Mouse (Mus musculus) lung, embryonic 15.5 days (tissue): ENCODE measurements at regions not wholly inside any gene's neighbourhood (a gene's known extent, or its start where the extent isn't known, plus 50 kb on each side); places are given as distances from the start of the nearest gene placed in this dataset.
"Not testable (repeated sequence)": the region's sequence is repeated elsewhere in the genome, so short reads cannot be mapped to it uniquely, and the experiment has no call there.

Experiments
- ATAC-seq: fragments of 200-750 bp; cut with Nextera tagmentation; 2 replicates; pipeline ENCODE4 v1.8.0; 2017; ENCODE audit warnings: moderate number of reproducible peaks, borderline replicate concordance; ENCODE audit not compliant: low FRiP score, low TSS enrichment; ENCODE audit errors: extremely low read depth
- H3K27ac ChIP-seq: fragments of 300-500 bp; sonication (generic); 2 replicates; pipeline ENCODE4 v1.5.1; 2015; ENCODE audit warnings: moderate library complexity, mild to moderate bottlenecking, inconsistent platforms
- H3K27me3 ChIP-seq: fragments of 300-500 bp; sonication (generic); 2 replicates; pipeline ENCODE4 v1.6.1; 2015; ENCODE audit warnings: inconsistent platforms
- H3K36me3 ChIP-seq: fragments of 300-500 bp; sonication (generic); 2 replicates; pipeline ENCODE4 v1.6.1; 2015; ENCODE audit warnings: inconsistent platforms
- H3K4me1 ChIP-seq: fragments of 300-500 bp; sonication (generic); 2 replicates; pipeline ENCODE4 v1.6.1; 2015; ENCODE audit warnings: inconsistent platforms
- H3K4me2 ChIP-seq: fragments of 300-500 bp; sonication (generic); 2 replicates; pipeline ENCODE4 v1.6.1; 2015; ENCODE audit warnings: inconsistent platforms, mild to moderate bottlenecking, moderate library complexity
- H3K4me3 ChIP-seq: fragments of 300-500 bp; sonication (generic); 2 replicates; pipeline ENCODE4 v1.5.1; 2015; ENCODE audit warnings: mild to moderate bottlenecking, inconsistent platforms
- H3K9ac ChIP-seq: fragments of 300-500 bp; sonication (generic); 2 replicates; pipeline ENCODE4 v1.6.1; 2015; ENCODE audit warnings: inconsistent platforms
- H3K9me3 ChIP-seq: fragments of 300-500 bp; sonication (generic); 2 replicates; pipeline ENCODE4 v1.6.1; 2016; ENCODE audit warnings: inconsistent platforms
- WGBS: fragments of 180-500 bp; shearing (Covaris S2); methylation state at CpG from one replicate; pipeline ENCODE4 v1.1.7; 2015; 5-methylcytosine and 5-hydroxymethylcytosine counted together

- H3K27ac ChIP-seq: no peak overlapping the region
- no peak overlapping the region for H3K9ac ChIP-seq
- ATAC-seq: no peak
- H3K4me1 ChIP-seq: no peaks in the 10 kb centered on the region
- no peaks in the 10 kb centered on the region for H3K36me3 ChIP-seq
- no peak overlapping the region for H3K4me2 ChIP-seq
- 65% methylated on average over 1 of the region's 1 CpGs for WGBS
- no peak overlapping the region for H3K4me3 ChIP-seq
- no peaks in the 10 kb centered on the region for H3K27me3 ChIP-seq
- H3K9me3 ChIP-seq: no peaks in the 10 kb centered on the region
Measured at GRCm38 (mm10) chr10:126299962-126300361, 334.0 kb downstream of the Lrig3 start.

DNA sequence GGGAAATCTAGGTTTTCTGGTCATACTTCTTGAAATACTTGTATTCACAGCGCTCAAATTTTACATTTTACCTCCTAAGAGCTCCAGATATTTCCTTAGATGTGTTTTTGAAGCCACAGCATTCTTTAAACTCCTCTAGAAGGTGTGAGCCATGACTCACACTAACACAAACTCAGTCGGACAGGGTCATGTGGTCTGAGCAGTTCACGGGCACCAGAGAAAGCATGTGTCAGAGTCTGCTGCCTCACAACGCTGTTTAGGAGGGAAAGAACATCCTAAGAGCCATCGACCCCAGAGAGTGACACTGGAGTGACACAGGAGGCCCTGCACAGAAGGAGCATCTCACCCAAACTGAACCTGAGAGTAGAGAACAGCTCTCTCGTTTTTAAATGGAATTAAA lies 332.2 kb downstream of the Lrig3 start:
- H3K4me1 ChIP-seq: no peaks in the 10 kb centered on the region
- no peaks in the 10 kb centered on the region for H3K36me3 ChIP-seq
- WGBS: 54% methylated on average over 6 of the region's 6 CpGs
- H3K9ac ChIP-seq: no peak overlapping the region
- no peaks in the 10 kb centered on the region for H3K27me3 ChIP-seq
- no peak overlapping the region for H3K4me3 ChIP-seq
- H3K27ac ChIP-seq: no peak overlapping the region
- no peak overlapping the region for H3K4me2 ChIP-seq
- ATAC-seq: no peak
- no peaks in the 10 kb centered on the region for H3K9me3 ChIP-seq

GRCm38 (mm10) chr10:126295853-126296252 lies 329.9 kb downstream of the Lrig3 start:
- no peak overlapping the region for H3K9ac ChIP-seq
- H3K27me3 ChIP-seq: no peaks in the 10 kb centered on the region
- no peaks in the 10 kb centered on the region for H3K36me3 ChIP-seq
- no peak for ATAC-seq
- no peaks in the 10 kb centered on the region for H3K9me3 ChIP-seq
- 36% methylated on average over 7 of the region's 7 CpGs for WGBS
- H3K4me1 ChIP-seq: no peaks in the 10 kb centered on the region
- no peak overlapping the region for H3K4me2 ChIP-seq
- H3K4me3 ChIP-seq: no peak overlapping the region
- no peak overlapping the region for H3K27ac ChIP-seq

DNA sequence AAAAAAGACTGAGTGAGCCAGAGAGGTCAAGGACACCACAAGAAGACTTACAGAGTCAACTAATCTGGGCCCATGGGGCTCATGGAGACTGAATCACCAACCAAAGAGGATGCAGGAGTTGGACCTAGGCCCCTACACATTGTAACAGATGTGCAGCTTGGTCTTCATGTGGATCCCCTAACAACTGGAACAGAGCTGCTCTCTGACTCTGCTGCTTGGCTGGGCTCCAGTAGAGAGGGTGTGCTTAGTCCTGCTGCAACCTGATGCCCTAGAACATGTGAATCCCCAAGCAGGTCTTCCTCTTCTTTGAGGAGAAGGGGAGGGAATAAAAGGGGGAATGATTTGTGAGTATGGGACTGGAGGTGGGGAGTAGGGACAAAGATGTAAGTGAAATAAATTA lies 325.8 kb downstream of the Lrig3 start:
- ATAC-seq: no peak
- no peaks in the 10 kb centered on the region for H3K27me3 ChIP-seq
- no peaks in the 10 kb centered on the region for H3K36me3 ChIP-seq
- H3K4me2 ChIP-seq: no peak overlapping the region
- no peaks in the 10 kb centered on the region for H3K4me1 ChIP-seq
- H3K27ac ChIP-seq: no peak overlapping the region
- H3K4me3 ChIP-seq: no peak overlapping the region
- no peak overlapping the region for H3K9ac ChIP-seq
- no peaks in the 10 kb centered on the region for H3K9me3 ChIP-seq

GRCm38 (mm10) chr10:126285096-126285495 lies 319.1 kb downstream of the Lrig3 start:
- H3K4me3 ChIP-seq, H3K27ac ChIP-seq, H3K27me3 ChIP-seq, H3K9ac ChIP-seq, H3K9me3 ChIP-seq, H3K4me1 ChIP-seq, H3K4me2 ChIP-seq, H3K36me3 ChIP-seq: not testable (repeated sequence)
- ATAC-seq: peak; percentile 92
- 79% methylated on average over 8 of the region's 13 CpGs for WGBS

- Histone ChIP-seq H3K9ac (no peak overlapping the region), H3K4me3 (no peak overlapping the region), H3K27ac (no peak overlapping the region), H3K36me3 (no peaks in the 10 kb centered on the region), H3K9me3 (no peaks in the 10 kb centered on the region), H3K4me2 (no peak overlapping the region), H3K4me1 (no peaks in the 10 kb centered on the region), H3K27me3 (no peaks in the 10 kb centered on the region)
- no peak for ATAC-seq
- 84% methylated on average over 12 of the region's 12 CpGs for WGBS
Measured at GRCm38 (mm10) chr10:126270376-126270775, 304.4 kb downstream of the Lrig3 start.

GRCm38 (mm10) chr10:126267321-126267998 lies 301.5 kb downstream of the Lrig3 start:
- H3K27ac ChIP-seq: no peak overlapping the region
- no peaks in the 10 kb centered on the region for H3K27me3 ChIP-seq
- no peaks in the 10 kb centered on the region for H3K9me3 ChIP-seq
- H3K4me3 ChIP-seq: no peak overlapping the region
- no peak overlapping the region for H3K9ac ChIP-seq
- H3K4me1 ChIP-seq: no peaks in the 10 kb centered on the region
- ATAC-seq: no peak
- WGBS: 87% methylated on average over 2 of the region's 2 CpGs
- H3K4me2 ChIP-seq: no peak overlapping the region
- no peaks in the 10 kb centered on the region for H3K36me3 ChIP-seq

- 78% methylated on average over 8 of the region's 8 CpGs for WGBS
- no peak for ATAC-seq
- Histone ChIP-seq H3K4me2 (no peak overlapping the region), H3K9me3 (no peaks in the 10 kb centered on the region), H3K27me3 (no peaks in the 10 kb centered on the region), H3K4me1 (no peaks in the 10 kb centered on the region), H3K36me3 (no peaks in the 10 kb centered on the region), H3K9ac (no peak overlapping the region), H3K27ac (no peak overlapping the region), H3K4me3 (no peak overlapping the region)
Measured at GRCm38 (mm10) chr10:126257171-126257570, 291.2 kb downstream of the Lrig3 start.

- no peak for ATAC-seq
- Histone ChIP-seq H3K9me3 (no peaks in the 10 kb centered on the region), H3K27ac (no peak overlapping the region), H3K36me3 (no peaks in the 10 kb centered on the region), H3K4me1 (no peaks in the 10 kb centered on the region), H3K4me2 (no peak overlapping the region), H3K4me3 (no peak overlapping the region), H3K27me3 (no peaks in the 10 kb centered on the region), H3K9ac (no peak overlapping the region)
- WGBS: 83% methylated on average over 4 of the region's 4 CpGs
Measured at GRCm38 (mm10) chr10:126254198-126254597, 288.2 kb downstream of the Lrig3 start.

DNA sequence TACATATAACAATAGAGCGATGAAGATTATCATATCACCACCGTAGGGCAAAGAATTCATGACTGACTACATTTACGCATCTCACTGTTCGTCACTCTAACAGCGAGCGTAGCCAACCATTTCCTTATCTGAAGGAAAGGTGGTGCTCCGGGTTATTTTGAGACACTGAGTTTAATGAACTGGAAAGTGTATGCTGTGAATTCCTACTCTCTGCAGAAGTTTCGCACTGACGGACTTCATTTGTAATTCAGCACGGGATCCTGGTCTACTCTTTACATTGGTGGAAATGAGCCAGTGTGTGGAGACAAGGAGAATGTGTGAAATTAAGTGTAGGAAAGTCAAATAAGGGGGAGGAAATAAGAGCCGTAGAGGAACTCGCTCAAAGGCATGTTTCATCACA lies 283.2 kb downstream of the Lrig3 start:
- Histone ChIP-seq H3K9ac (no peak overlapping the region), H3K4me1 (no peaks in the 10 kb centered on the region), H3K4me3 (no peak overlapping the region), H3K9me3 (no peaks in the 10 kb centered on the region), H3K36me3 (no peaks in the 10 kb centered on the region), H3K4me2 (no peak overlapping the region), H3K27me3 (no peaks in the 10 kb centered on the region), H3K27ac (no peak overlapping the region)
- ATAC-seq: no peak
- 78% methylated on average over 12 of the region's 12 CpGs for WGBS

GRCm38 (mm10) chr10:126243051-126243450 lies 277.1 kb downstream of the Lrig3 start:
- H3K27ac ChIP-seq: no peak overlapping the region
- ATAC-seq: no peak
- H3K4me2 ChIP-seq: no peak overlapping the region
- H3K9me3 ChIP-seq: no peaks in the 10 kb centered on the region
- no peaks in the 10 kb centered on the region for H3K4me1 ChIP-seq
- WGBS: 86% methylated on average over 7 of the region's 7 CpGs
- no peak overlapping the region for H3K4me3 ChIP-seq
- no peaks in the 10 kb centered on the region for H3K27me3 ChIP-seq
- no peak overlapping the region for H3K9ac ChIP-seq
- no peaks in the 10 kb centered on the region for H3K36me3 ChIP-seq

DNA sequence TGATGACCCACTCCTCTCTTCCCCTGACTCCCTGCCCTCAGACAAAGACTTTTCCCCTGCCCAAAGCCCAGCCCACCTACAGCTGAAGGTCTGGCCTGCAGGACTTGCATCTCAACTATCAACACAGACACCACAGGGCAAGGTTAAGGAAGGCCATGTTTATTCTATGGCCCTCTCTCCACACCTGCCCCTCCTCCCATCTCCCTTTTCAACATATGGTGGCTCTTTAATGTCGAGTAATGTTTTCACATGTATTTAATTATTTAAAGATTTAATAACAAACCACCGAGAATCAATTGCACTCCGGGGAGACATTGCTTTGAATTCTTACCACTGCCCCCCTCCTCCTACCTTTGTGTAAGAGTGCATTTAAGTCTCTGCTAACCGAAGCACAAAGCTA lies 273.6 kb downstream of the Lrig3 start:
- H3K9me3 ChIP-seq: no peaks in the 10 kb centered on the region
- no peaks in the 10 kb centered on the region for H3K27me3 ChIP-seq
- 26% methylated on average over 4 of the region's 4 CpGs for WGBS
- H3K4me2 ChIP-seq: no peak overlapping the region
- no peak overlapping the region for H3K4me3 ChIP-seq
- H3K36me3 ChIP-seq: no peaks in the 10 kb centered on the region
- no peaks in the 10 kb centered on the region for H3K4me1 ChIP-seq
- no peak for ATAC-seq
- H3K27ac ChIP-seq: no peak overlapping the region
- no peak overlapping the region for H3K9ac ChIP-seq
